Mouse (Mus musculus) lung, postnatal 25 days (tissue): ENCODE data around the gene 3100002H09Rik.

ENCODE experiments used
- DNase-seq: peaks from one replicate; pipeline ENCODE4 v3.0.0; 2022; ENCODE audit warnings: low spot score

Gene 3100002H09Rik

DNA sequence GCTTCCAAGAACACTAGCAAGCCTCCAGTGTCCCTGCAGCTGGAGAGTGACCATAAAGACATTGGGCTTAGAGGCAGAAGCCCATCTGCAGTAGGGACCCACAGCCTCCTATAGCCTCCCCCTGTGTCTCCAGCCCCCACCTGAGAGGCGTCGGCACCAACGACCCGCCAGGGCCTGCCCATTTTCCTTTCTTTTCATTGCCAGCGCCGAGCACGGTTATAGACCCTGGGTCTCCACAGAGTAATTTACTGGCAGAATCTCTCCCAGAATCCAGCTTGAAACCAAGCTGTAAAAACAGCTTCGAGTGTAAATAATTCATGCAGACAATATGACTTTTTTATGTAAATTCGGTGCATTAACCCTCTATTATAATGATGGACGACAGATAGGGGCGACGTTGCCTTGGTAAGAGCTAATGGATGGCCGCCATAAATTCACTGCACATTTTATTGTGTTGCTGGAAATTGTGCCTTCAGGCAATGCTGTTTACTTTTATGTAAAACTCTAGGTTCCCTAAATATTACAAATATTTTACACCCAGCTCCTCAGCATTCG, 4.9 kb upstream of the 3100002H09Rik start:
- no peak for DNase-seq

DNA sequence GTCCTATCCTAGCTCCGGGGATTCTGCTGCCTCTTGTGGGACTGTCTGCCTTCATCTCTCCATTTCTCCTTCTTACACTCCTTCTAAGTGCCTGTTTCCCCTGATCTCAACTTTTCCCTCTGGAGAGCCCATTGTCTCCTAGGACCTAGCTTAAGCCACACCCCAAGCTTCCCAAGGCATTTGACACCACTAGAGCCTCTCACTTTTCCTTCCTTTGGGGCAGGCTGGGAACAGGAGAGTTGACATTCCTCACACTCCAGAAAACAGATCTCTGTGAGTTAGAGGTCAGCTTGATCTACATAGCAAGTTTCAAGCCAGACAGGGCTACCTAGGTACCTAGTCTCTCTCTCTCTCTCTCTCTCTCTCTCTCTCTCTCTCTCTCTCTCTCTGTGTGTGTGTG, 3.6 kb upstream of the 3100002H09Rik start:
- DNase-seq, result no peak

GRCm38 (mm10) chr4:124611768-124612167, 1.2 kb upstream of the 3100002H09Rik start:
- DNase-seq, result no peak

- no peak for DNase-seq
Observed at GRCm38 (mm10) chr4:124610066-124610465, 537 bp downstream of the 3100002H09Rik start.

DNA sequence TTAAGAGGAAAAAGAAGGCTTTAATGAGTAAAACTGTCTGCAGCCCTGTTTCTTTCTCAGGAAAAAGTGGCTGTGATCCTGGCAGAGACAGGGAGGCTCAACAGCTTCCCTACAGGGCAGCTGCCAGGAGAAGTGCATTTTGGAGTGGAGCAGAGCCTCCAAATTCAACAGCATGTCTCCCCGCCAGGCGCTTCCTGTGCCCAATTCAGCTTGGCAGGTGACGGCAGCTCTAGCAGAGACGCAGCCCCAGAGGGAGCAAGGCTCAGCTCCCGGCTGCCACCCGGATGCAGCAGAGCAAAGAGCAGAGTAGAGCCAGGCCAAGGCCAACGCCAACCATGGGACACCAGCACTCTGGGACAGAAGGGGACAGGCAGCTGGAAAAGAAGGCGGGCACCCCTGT, 3.4 kb downstream of the 3100002H09Rik start:
- DNase-seq, result no peak

GRCm38 (mm10) chr4:124606180-124606579, 4.4 kb downstream of the 3100002H09Rik start:
- no peak for DNase-seq

DNA sequence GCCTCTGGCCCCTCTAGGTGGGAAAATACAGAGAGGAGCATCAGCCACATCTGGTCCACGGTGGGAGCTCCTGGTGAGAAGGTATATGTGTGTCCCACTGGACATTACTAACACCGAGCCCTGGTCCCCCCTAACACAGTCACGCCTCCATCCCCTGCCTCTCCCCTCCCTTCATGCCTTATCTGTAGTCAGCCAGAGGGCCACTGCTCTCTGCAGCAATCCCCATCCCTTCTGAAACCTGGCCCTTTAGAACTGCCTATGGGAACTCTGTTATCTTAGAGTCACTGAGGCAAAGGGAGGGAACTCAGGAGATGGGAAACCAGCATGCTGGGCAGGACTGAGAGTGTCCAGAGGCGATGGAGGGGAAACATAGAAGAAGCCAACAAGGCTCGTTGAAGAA, 5.3 kb downstream of the 3100002H09Rik start:
- no peak for DNase-seq

- DNase-seq, result no peak
Observed at GRCm38 (mm10) chr4:124603712-124604111, 6.9 kb downstream of the 3100002H09Rik start.

DNA sequence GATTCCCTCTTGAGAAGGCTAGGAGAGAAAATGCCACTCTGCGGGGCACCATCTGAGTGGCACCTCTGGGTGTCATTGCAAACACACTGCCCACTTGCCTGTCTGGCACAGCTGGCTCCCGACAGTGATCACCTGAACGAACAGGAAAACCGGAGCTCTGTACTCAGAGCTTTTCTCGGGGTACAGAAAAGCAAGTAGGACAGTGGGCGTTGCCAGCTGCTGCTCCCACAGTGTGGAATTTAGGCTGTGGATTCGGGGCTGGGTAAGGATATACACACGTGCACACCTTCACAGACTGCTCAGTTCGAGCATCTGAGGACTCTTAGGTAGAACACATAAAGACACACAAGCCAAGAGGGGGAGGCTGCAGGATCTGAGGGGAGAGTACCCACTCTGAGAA, 14.7 kb downstream of the 3100002H09Rik start:
- no peak for DNase-seq

GRCm38 (mm10) chr4:124594933-124595332, 15.7 kb downstream of the 3100002H09Rik start:
- peak; percentile 54 for DNase-seq

DNA sequence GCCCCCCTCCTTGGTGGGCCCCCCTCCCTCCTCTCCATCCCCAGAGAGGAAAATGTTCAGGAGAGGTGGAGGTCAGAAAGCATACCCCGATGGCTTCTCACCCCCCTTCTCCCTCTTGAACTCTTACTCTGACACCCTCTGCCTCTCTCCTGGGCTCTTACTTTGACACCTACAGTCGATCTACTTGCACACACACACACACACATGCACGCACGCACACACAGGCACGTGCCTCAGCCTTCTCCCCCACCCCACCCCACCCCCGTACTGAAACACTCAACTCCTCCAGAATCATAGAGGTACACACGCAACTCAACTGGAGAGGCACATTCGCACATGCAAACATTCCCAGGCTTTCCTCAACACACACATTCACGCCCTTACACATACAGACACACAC, 16.9 kb downstream of the 3100002H09Rik start:
- no peak for DNase-seq

- no peak for DNase-seq
Observed at GRCm38 (mm10) chr4:124593210-124593609, 17.4 kb downstream of the 3100002H09Rik start.

DNA sequence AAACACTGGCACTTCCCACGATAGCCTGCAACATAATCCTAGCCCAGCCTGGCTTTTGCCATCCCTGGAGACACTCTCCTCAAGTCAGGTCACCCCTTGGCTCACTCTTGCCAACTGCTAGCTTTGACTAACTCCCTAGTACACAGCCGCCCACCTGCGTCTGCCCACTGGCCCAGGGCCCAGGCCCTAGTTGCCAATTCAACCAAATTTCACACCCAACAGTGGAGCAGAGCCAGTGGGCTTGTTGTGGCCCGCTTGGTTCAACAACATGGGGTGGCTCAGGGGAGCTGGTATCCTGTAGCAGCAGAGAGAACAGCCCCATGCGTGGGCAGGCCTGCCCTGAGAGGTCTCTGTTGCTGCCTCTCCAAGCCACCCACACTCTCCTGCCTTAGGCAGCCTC, 18.4 kb downstream of the 3100002H09Rik start:
- no peak for DNase-seq

GRCm38 (mm10) chr4:124580695-124581094, 29.9 kb downstream of the 3100002H09Rik start:
- DNase-seq, result no peak

- no peak for DNase-seq
Observed at GRCm38 (mm10) chr4:124575955-124576445, 34.6 kb downstream of the 3100002H09Rik start.

DNA sequence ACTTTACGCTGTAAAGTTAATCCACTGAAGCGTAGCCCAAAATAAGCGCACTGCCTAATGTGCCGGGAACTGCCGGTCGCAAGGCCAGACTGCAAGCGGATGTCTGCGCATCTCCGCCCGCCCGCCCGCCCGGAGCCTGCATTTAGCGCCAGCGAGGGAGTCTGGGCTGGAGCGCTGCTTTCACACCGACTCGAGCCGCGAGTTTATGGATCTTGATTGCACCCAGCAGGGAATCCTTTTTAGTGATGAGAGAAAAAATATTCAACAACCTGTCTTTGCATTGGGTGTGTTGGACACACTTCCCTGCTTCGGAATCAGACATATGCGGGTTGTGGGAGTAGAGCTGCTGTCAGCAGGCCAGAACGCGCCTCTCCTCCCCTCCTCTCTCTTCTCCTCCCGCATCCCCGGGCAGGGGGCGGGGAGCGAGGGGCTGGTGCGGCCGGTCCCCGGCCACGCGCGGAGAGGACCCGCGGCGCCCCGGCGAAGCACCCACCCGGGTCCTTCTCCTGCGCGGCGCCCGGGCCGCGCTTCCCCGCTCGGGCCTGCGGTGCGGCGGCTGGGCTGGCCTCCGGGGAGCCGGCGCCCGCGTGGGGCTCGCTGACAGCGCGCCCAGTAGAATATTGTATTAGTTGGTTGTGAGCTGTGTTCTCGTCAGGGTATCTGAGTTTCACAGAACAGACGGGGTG, 35.2 kb downstream of the 3100002H09Rik start:
- DNase-seq, result no peak

DNA sequence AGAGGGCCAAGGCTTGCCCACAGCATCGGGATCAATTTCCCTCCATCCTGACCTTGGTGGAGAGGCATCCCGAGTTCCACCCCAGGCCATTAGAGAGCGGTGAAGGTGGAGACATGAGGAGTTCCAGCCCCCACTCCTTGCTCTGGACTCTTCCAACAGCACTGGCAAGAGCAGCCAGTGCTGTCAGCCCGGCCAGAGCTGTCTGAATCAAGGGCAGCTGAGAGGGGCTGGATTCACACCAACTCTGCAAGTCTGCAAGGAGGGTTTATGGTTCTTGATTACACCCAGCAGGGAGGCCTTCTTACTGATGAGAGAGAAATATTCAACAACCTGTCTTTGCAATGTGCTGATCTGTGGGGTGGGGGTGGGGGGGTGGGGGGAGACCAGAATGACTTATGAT, 37.0 kb downstream of the 3100002H09Rik start:
- DNase-seq, result no peak

DNA sequence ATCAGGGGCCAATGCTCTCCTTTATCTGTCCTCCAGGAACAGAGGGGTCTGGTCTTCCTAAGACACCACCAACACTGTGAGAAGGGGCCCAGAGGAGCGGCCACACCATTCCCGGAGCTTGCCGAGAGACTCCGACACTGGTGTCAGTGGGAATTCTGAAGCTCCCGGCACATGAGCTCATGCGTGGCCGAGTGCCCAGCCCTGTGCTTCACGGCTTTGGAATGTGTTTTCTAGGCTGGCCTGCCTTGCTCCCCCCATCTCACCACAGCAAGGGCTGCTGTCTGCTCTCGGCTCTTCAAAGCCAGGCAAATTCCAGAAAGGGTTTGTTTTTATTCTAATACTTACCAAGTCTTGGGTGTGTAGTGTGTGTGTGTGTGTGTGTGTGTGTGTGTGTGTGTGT, 39.6 kb downstream of the 3100002H09Rik start:
- DNase-seq, result peak; percentile 20

DNA sequence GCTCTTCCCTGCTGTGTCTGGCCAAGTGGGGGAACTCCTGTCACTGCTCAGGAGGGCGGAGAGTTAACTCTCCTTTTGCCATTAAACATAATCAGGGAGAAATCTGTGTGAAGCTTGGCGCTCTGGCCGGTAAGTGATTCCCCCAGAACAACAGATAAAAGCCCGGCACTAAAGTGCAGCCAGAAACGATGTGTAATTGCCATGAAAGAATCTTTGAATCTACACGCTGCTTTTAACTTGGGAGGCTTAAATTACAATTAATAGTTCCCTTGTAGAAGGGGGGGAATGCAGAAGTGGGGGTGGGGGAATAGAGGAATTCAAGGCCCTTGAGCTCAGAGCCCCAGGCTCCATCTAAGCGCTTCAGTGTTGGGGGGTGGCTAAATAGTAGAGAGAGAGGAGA, 40.9 kb downstream of the 3100002H09Rik start:
- no peak for DNase-seq

GRCm38 (mm10) chr4:124563371-124563770, 47.2 kb downstream of the 3100002H09Rik start:
- no peak for DNase-seq

GRCm38 (mm10) chr4:124562721-124563120, 47.9 kb downstream of the 3100002H09Rik start:
- DNase-seq, result no peak
